Mouse (Mus musculus) liver, embryonic 15.5 days (tissue): ENCODE measurements around the gene Dagla. TPM values are rescaled to one million over a fixed set of nuclear protein-coding genes. Genes with fewer than 3 reads are reported as not detected.

Experiments
- ATAC-seq: fragments of 200-750 bp; cut with Nextera tagmentation; 2 replicates; pipeline ENCODE4 v1.8.0; 2017; ENCODE audit warnings: moderate number of reproducible peaks, mild to moderate bottlenecking, moderate library complexity; ENCODE audit not compliant: insufficient read depth
- H3K27ac ChIP-seq: fragments of 300-500 bp; sonication (generic); replicated peaks from 2 replicates; pipeline ENCODE4 v1.5.1; 2015; ENCODE audit warnings: mild to moderate bottlenecking, inconsistent platforms
- H3K27me3 ChIP-seq: fragments of 300-500 bp; sonication (generic); 2 replicates; pipeline ENCODE4 v1.6.1; 2015; ENCODE audit warnings: mild to moderate bottlenecking, inconsistent platforms
- H3K36me3 ChIP-seq: fragments of 300-500 bp; sonication (generic); replicated peaks from 2 replicates; pipeline ENCODE4 v1.6.1; 2015; ENCODE audit warnings: moderate library complexity, mild to moderate bottlenecking, inconsistent platforms
- H3K4me1 ChIP-seq: fragments of 300-500 bp; sonication (generic); replicated peaks from 2 replicates; pipeline ENCODE4 v1.6.1; 2015; ENCODE audit warnings: inconsistent platforms
- H3K4me2 ChIP-seq: fragments of 300-500 bp; sonication (generic); 2 replicates; pipeline ENCODE4 v1.6.1; 2015; ENCODE audit warnings: moderate library complexity, mild to moderate bottlenecking, inconsistent platforms
- H3K4me3 ChIP-seq: fragments of 300-500 bp; sonication (generic); replicated peaks from 2 replicates; pipeline ENCODE4 v1.5.1; 2015; ENCODE audit warnings: mild to moderate bottlenecking, inconsistent platforms
- H3K9ac ChIP-seq: fragments of 300-500 bp; sonication (generic); 2 replicates; pipeline ENCODE4 v1.6.1; 2015; ENCODE audit warnings: moderate library complexity, mild to moderate bottlenecking, inconsistent platforms
- H3K9me3 ChIP-seq: fragments of 300-500 bp; sonication (generic); replicated peaks from 2 replicates; pipeline ENCODE4 v1.6.1; 2016; ENCODE audit warnings: inconsistent platforms
- WGBS: fragments of 180-500 bp; shearing (Covaris S2); methylation state at CpG from one replicate; pipeline ENCODE4 v1.1.7; 2015; ENCODE audit warnings: mixed read lengths; ENCODE audit not compliant: insufficient replicate concordance; 5-methylcytosine and 5-hydroxymethylcytosine counted together
- polyA plus RNA-seq: library from polyadenylated mRNA; unstranded; fragments of >200 nt; fragmentation: Nextera tagmentation; extraction: Ambion mirVana; gene quantifications from 2 replicates; pipeline ENCODE4 v1.2.1, GENCODE M21; 2015

The Dagla gene
- polyA plus RNA-seq, 1 experiment from 2014 or later = 0.22 TPM

- Histone ChIP-seq H3K27ac (no peak overlapping the region), H3K27me3 (0 out of 2 replicates have a peak, but pooled peaks cover 9% of the 10 kb centered on the region), H3K9me3 (no peaks in the 10 kb centered on the region), H3K36me3 (no peaks in the 10 kb centered on the region), H3K9ac (no peak overlapping the region), H3K4me1 (peaks cover 16% of the 10 kb centered on the region), H3K4me2 (no peak overlapping the region), H3K4me3 (no peak overlapping the region)
- ATAC-seq = no peak
- 35% methylated on average over 5 of the region's 5 CpGs for WGBS
These were observed 8.4 kb downstream of the Dagla start for GRCm38 (mm10) chr19:10296306-10296705.

GRCm38 (mm10) chr19:10294631-10295562, 9.8 kb downstream of the Dagla start:
- H3K4me1 ChIP-seq = peaks cover 27% of the 10 kb centered on the region
- WGBS = 40% methylated on average over 20 of the region's 20 CpGs
- 0 out of 2 replicates have a peak, but pooled peaks cover 8% of the 10 kb centered on the region for H3K27me3 ChIP-seq
- no peak overlapping the region for H3K27ac ChIP-seq
- H3K9me3 ChIP-seq = no peaks in the 10 kb centered on the region
- no peak for ATAC-seq
- H3K4me3 ChIP-seq = no peak overlapping the region
- H3K36me3 ChIP-seq = no peaks in the 10 kb centered on the region
- H3K4me2 ChIP-seq = no peak overlapping the region
- no peak overlapping the region for H3K9ac ChIP-seq

DNA sequence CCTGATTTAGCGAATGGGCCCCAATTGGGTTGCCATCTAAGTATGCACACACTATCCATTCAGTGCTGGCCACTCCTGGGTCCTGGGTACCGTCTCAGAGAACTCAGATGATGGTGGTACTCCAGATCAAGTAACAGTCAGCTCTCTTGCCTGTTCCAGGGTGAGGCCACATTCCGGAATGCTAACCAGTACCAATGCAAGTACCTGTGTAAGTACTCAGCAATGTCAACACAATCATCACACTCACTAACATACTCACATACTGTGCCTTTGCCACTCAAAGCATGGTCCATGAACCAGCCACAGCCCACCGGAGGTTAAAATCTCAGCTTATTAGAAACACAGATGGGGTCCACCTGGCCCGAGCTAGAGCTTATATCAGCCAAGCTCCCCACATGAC, 10.7 kb downstream of the Dagla start:
- peaks cover 31% of the 10 kb centered on the region for H3K4me1 ChIP-seq
- H3K9ac ChIP-seq = no peak overlapping the region
- H3K36me3 ChIP-seq = no peaks in the 10 kb centered on the region
- 0 out of 2 replicates have a peak, but pooled peaks cover 8% of the 10 kb centered on the region for H3K27me3 ChIP-seq
- H3K4me3 ChIP-seq = no peak overlapping the region
- ATAC-seq = no peak
- H3K4me2 ChIP-seq = no peak overlapping the region
- no peaks in the 10 kb centered on the region for H3K9me3 ChIP-seq
- WGBS = 56% methylated on average over 5 of the region's 5 CpGs
- H3K27ac ChIP-seq = no peak overlapping the region

DNA sequence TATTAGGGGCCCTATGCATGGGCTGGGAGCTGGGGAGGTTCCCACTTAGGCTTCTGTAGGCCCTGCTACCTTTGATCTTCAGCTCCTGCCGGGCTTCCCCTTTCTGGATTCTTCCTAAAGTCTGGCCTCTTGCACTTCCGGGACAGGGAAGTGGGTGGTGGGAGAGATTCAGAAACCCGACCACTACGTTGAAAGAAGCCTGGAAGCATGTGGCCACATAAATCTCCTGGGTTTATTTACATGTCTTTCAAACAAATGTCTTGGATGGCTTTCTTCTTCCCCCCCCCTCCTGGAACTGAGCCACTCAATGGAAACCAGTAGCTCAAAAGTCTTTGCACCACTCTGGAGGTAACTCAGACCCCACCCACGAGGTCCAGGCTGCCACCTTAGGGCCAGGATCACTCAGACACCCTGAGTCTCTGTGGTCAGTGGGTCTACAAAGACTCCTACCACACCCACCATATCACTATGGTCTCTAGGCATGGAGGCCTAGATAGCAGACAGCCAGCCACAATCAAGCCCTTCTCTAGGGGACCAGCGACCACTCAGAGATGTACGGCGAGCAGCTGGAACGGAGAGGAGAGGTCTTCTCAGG, 12.7 kb downstream of the Dagla start:
- H3K4me1 ChIP-seq = peaks cover 32% of the 10 kb centered on the region
- no peak overlapping the region for H3K9ac ChIP-seq
- H3K27ac ChIP-seq = no peak overlapping the region
- 0 out of 2 replicates have a peak, but pooled peaks cover 8% of the 10 kb centered on the region for H3K27me3 ChIP-seq
- ATAC-seq = no peak
- H3K9me3 ChIP-seq = no peaks in the 10 kb centered on the region
- H3K36me3 ChIP-seq = no peaks in the 10 kb centered on the region
- H3K4me2 ChIP-seq = no peak overlapping the region
- H3K4me3 ChIP-seq = no peak overlapping the region
- WGBS = 37% methylated on average over 9 of the region's 9 CpGs

DNA sequence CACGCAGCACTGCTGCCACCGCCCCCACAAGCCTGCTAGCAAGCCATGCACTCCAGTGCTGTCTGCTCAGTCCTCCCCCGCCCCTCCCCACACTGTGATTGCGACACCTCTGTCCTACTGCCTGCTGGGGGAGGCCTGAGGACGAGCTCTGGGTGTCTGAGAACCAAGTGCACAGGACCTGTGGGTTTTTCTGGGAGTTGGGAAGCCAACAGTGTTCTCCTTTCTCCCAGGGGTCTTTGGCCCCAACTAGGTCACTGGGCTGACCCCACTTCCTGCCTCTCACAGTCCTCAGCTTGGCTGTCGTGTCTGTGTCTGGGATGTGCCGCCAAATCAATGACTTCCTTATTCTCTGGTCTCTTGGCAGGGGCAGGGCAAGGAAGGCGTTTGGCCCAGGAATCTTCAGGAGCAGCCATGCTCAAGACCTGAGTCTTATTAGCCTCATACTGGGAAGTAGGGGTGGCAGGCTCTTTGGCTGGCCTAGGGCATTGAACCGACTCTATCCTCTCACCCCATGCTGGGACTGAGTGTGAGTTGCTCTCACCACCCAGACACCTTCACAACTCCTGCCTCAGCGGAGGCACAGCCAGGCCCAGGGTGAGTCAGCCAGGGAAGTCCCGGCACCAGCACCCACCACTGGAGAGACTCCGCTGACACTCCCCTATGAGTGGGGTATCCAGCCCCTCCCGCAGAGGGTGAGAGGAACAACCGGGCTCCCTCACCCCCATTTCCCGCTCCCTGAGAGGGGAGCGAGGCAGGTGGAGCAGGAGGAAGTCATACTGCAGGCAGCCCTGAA, 14.3 kb downstream of the Dagla start:
- Histone ChIP-seq H3K9ac (no peak overlapping the region), H3K27ac (0 out of 2 replicates have a peak overlapping the region, but pooled peaks have one; percentile 14), H3K36me3 (no peaks in the 10 kb centered on the region), H3K27me3 (0 out of 2 replicates have a peak, but pooled peaks cover 8% of the 10 kb centered on the region), H3K9me3 (no peaks in the 10 kb centered on the region), H3K4me1 (peaks cover 28% of the 10 kb centered on the region), H3K4me3 (no peak overlapping the region), H3K4me2 (no peak overlapping the region)
- ATAC-seq = peak; percentile 64
- WGBS = 40% methylated on average over 16 of the region's 16 CpGs

DNA sequence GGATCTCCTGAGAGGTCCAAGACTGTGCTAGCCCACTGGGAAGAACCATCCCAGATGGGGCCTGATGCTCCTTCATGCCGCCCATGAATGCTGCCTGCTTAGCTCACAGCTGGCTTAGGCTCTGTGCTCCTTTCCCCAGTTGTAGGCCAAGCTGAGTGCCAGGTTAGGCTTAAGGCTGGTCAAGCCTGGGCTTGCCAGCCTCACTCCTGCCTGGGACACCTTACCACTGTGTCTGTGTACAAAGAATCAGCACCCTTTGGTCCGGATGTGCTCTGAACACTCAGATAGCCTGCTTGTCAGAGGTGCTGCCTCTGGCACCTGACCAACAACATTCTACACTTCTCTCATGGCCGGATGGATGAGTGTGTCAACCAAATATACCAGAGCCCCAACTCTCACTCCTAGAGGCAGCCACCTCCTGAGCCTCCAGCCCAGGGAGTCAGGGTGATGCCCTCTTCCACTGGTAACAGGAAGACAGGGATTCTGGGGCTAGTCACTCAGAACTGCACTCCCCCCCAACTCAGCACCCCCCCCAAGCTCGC, 15.0 kb downstream of the Dagla start:
- ATAC-seq = peak; percentile 19
- 42% methylated on average over 4 of the region's 4 CpGs for WGBS
- H3K27me3 ChIP-seq = 0 out of 2 replicates have a peak, but pooled peaks cover 2% of the 10 kb centered on the region
- H3K4me3 ChIP-seq = no peak overlapping the region
- no peaks in the 10 kb centered on the region for H3K36me3 ChIP-seq
- no peak overlapping the region for H3K9ac ChIP-seq
- no peak overlapping the region for H3K4me2 ChIP-seq
- H3K9me3 ChIP-seq = no peaks in the 10 kb centered on the region
- H3K4me1 ChIP-seq = peaks cover 28% of the 10 kb centered on the region
- no peak overlapping the region for H3K27ac ChIP-seq

DNA sequence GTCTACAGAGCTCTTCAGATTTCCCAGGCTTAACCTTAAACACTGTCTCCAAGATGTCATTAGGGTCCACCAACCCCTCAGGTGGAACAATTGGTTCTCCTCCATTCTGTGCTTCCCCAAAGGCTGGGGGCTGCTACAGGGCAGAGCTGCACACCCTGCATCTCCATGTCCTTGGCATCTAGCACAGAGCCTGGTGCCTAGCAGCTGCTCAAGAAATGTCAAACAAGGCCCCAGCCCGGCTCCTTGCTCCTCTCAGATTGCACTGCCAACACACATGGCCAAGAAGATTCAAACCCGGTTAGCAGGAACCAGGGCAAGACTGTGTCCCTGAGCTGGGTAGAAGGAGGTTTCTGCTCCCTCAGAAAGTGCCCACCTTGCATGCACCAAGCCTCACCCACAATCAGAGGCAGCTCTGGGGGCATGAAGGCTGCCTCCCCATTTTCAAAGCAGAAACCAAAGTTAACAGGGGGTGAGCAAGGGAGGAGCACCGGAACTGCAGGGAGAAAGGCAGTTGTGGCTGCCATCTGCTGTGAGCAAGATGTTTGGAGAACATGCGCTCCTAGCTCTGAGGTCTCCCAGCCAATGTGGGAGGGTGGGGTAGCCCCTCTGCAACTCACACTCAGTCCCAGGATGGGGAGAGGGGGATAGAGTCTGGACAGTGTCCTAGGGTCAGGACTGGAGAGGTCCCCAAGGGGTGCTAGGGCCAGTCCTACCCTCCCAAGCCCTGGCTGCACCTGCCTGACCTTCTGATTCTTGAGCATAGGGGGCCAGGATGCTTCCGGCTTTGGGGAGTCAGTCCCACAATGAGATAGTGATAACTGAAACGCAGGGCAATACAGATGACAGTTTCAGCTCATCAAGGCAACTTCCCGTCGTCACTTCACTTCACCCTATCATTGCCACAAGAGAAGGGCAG, 16.3 kb downstream of the Dagla start:
- H3K27ac ChIP-seq = no peak overlapping the region

GRCm38 (mm10) chr19:10286458-10286872, 18.2 kb downstream of the Dagla start:
- Histone ChIP-seq H3K4me1 (peaks cover 25% of the 10 kb centered on the region), H3K4me3 (no peak overlapping the region), H3K36me3 (no peaks in the 10 kb centered on the region), H3K9me3 (no peaks in the 10 kb centered on the region), H3K27ac (no peak overlapping the region), H3K9ac (no peak overlapping the region), H3K4me2 (no peak overlapping the region), H3K27me3 (no peaks in the 10 kb centered on the region)
- WGBS = 64% methylated on average over 10 of the region's 10 CpGs
- no peak for ATAC-seq

More for the DNA sequence above, 16.3 kb downstream of the Dagla start:
- Histone ChIP-seq H3K9me3 (no peaks in the 10 kb centered on the region), H3K36me3 (no peaks in the 10 kb centered on the region), H3K9ac (no peak overlapping the region), H3K4me1 (peaks cover 28% of the 10 kb centered on the region), H3K27me3 (no peaks in the 10 kb centered on the region), H3K4me3 (no peak overlapping the region), H3K4me2 (no peak overlapping the region)
- 60% methylated on average over 8 of the region's 8 CpGs for WGBS
- no peak for ATAC-seq

GRCm38 (mm10) chr19:10280771-10281540, 23.7 kb downstream of the Dagla start:
- no peaks in the 10 kb centered on the region for H3K27me3 ChIP-seq
- no peak overlapping the region for H3K4me2 ChIP-seq
- H3K27ac ChIP-seq = no peak overlapping the region
- no peak for ATAC-seq
- H3K36me3 ChIP-seq = no peaks in the 10 kb centered on the region
- H3K4me1 ChIP-seq = peaks cover 19% of the 10 kb centered on the region
- WGBS = 48% methylated on average over 14 of the region's 14 CpGs
- H3K9me3 ChIP-seq = no peaks in the 10 kb centered on the region
- no peak overlapping the region for H3K4me3 ChIP-seq
- H3K9ac ChIP-seq = no peak overlapping the region
